Comparison of ENCODE assay signal across 7 mouse cellular contexts in the genomic region with DNA sequence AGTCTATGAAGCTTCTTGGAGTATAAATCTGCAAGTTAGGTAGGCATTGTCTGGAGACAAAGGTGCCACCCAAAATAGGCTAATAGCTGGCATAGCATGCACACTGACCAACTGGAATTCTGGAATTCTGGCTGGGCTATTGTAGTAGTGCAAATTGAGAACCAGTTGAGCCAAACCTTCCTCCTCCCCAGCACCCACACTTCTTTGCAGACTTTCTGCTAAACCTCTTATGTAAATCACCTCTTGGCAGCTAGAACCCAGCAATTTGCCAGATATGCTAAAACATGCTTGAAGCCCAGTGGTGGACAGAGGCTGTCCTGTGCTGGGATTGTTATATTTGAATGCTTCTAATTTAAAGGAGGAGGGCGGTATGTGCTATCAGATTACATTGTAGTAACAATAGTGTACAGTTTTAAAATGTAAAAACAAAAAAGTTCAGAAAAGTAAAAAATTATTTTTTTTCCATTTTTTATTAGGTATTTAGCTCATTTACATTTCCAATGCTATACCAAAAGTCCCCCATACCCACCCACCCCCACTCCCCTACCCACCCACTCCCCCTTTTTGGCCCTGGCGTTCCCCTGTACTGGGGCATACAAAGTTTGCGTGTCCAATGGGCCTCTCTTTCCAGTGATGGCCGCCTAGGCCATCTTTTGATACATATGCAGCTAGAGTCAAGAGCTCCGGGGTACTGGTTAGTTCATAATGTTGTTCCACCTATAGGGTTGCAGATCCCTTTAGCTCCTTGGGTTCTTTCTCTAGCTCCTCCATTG. TPM values are rescaled to one million over a fixed set of nuclear protein-coding genes. Genes with fewer than 3 reads are reported as not detected.
DNase-seq lines count a peak whose midpoint lies in the region; ATAC-seq and TF ChIP-seq lines count a peak whose summit lies in the region.
"Not testable (repeated sequence)": the region's sequence is repeated elsewhere in the genome, so short reads cannot be mapped to it uniquely, and the experiment has no call there.

No protein-coding gene starts in this region.

- H3K36me3 ChIP-seq in forebrain, embryonic 15.5 days; hindbrain, embryonic 16.5 days (ENCODE audit: control insufficient read depth, insufficient read depth, low read length); midbrain, embryonic 16.5 days (ENCODE audit: control insufficient read depth, insufficient read depth, low read length): not testable (repeated sequence)

- TF ChIP-seq POLR2A in brain, embryonic 14.5 days (IDR thresholded peaks at IDR 0.05; ENCODE audit: borderline replicate concordance, extremely low read depth, insufficient read depth, insufficient read length, poor library complexity, severe bottlenecking): not testable (repeated sequence)

- DNase-seq in adipocyte (ENCODE audit: low spot score): peak; percentile 78
- peak; percentile 93 for DNase-seq in brain, embryonic 14.5 days (ENCODE audit: low read depth)
- DNase-seq in kidney, adult 9 months: peak; percentile 68
- peak; percentile 19 for DNase-seq in lung, postnatal 10 days

- 0 out of 2 replicates have a peak, but pooled peaks cover 10% of the 10 kb centered on the region for H3K9me3 ChIP-seq in forebrain, embryonic 15.5 days
- H3K9me3 ChIP-seq in hindbrain, embryonic 16.5 days (ENCODE audit: control insufficient read depth, low read length); midbrain, embryonic 16.5 days (replicated peaks; ENCODE audit: control insufficient read depth, low read length, poor library complexity, severe bottlenecking): not testable (repeated sequence)

- peak; percentile 82 for ATAC-seq in forebrain, embryonic 15.5 days (replicated peaks)
- peak; percentile 42; the same call in 1 of the 2 replicates for ATAC-seq in hindbrain, embryonic 16.5 days
- peak; percentile 45; the same call in 1 of the 2 replicates for ATAC-seq in midbrain, embryonic 16.5 days

- TF ChIP-seq CTCF in brain, embryonic 14.5 days (IDR thresholded peaks at IDR 0.05; ENCODE audit: borderline replicate concordance, extremely low read depth, insufficient read depth, insufficient read length): not testable (repeated sequence)

- H3K4me3 ChIP-seq in forebrain, embryonic 15.5 days; hindbrain, embryonic 16.5 days (ENCODE audit: low read length); midbrain, embryonic 16.5 days (ENCODE audit: low read depth, low read length): not testable (repeated sequence)

- not testable (repeated sequence) for H3K4me2 ChIP-seq in forebrain, embryonic 15.5 days (replicated peaks); hindbrain, embryonic 16.5 days (ENCODE audit: low read length); midbrain, embryonic 16.5 days (ENCODE audit: low read length)

- not testable (repeated sequence) for H3K9ac ChIP-seq in forebrain, embryonic 15.5 days (replicated peaks); hindbrain, embryonic 16.5 days (ENCODE audit: low read depth, low read length); midbrain, embryonic 16.5 days (ENCODE audit: low read depth, low read length)

- WGBS in forebrain, embryonic 15.5 days: 66% methylated on average over 1 of the region's 5 CpGs
- WGBS in hindbrain, embryonic 16.5 days: 81% methylated on average over 1 of the region's 5 CpGs
- 75% methylated on average over 1 of the region's 5 CpGs for WGBS in midbrain, embryonic 16.5 days

- H3K27me3 ChIP-seq in forebrain, embryonic 15.5 days; hindbrain, embryonic 16.5 days (replicated peaks; ENCODE audit: control insufficient read depth, insufficient read depth, low read length); midbrain, embryonic 16.5 days (ENCODE audit: control insufficient read depth, insufficient read depth, low read depth, low read length): not testable (repeated sequence)

- 0 out of 2 replicates have a peak overlapping the region, but pooled peaks have one; percentile 15 for H3K27ac ChIP-seq in forebrain, embryonic 15.5 days (replicated peaks)
- H3K27ac ChIP-seq in hindbrain, embryonic 16.5 days (ENCODE audit: low read depth, low read length); midbrain, embryonic 16.5 days (ENCODE audit: low read length): not testable (repeated sequence)

- H3K4me1 ChIP-seq in forebrain, embryonic 15.5 days; hindbrain, embryonic 16.5 days (ENCODE audit: control insufficient read depth, insufficient read depth, low read depth, low read length); midbrain, embryonic 16.5 days (ENCODE audit: control insufficient read depth, insufficient read depth, low read length): not testable (repeated sequence)

RNA-seq across cellular contexts. Expression of a gene that starts 14.8 kb away (rescaled TPM):
- 38.4 and 72.8 TPM in 2 replicates for polyA plus RNA-seq in brain, embryonic 14.5 days (2012; rRNA removed)
- 163 TPM in 2 replicates for polyA plus RNA-seq in forebrain, embryonic 15.5 days (2015; fragmentation: Nextera tagmentation; extraction: Ambion mirVana)
- 123 and 131 TPM in 2 replicates for polyA plus RNA-seq in hindbrain, embryonic 16.5 days (2015; fragmentation: Nextera tagmentation; extraction: Ambion mirVana)
- polyA plus RNA-seq in midbrain, embryonic 16.5 days (2015; fragmentation: Nextera tagmentation; extraction: Ambion mirVana): 138 and 153 TPM in 2 replicates

Comparison
In these comparisons a context has a peak if more than half of its experiments do, and no peak if none do; other contexts are left out.
1. DNase-seq: peak in every context shown above with its lines; median percentile 93 in brain, embryonic 14.5 days; 78 in adipocyte; 68 in kidney, adult 9 months; 19 in lung, postnatal 10 days.